ENCODE assay signal across 12 mouse cellular contexts in genomic region chr2:84037304-84037703, GRCm38 (mm10). TPM values are rescaled to one million over a fixed set of nuclear protein-coding genes. Genes with fewer than 3 reads are reported as not detected.
A peak's percentile ranks its signal among the peaks of the same experiment; 100 is the strongest.
DNase-seq lines count a peak whose midpoint lies in the region; ATAC-seq and TF ChIP-seq lines count a peak whose summit lies in the region.
"Had no signal": no experiment of that assay in that cellular context is flagged by ENCODE, and none has a peak within 500 bp of the region (broad histone marks: within the 10 kb centered on the region; RNA-seq: fewer than 3 reads in every experiment).

No protein-coding gene starts in this region.

- no peak overlapping the region for H3K27ac ChIP-seq in kidney, embryonic 14.5 days (ENCODE audit: low read depth, low read length)
- no peak overlapping the region for H3K27ac ChIP-seq in liver, postnatal 0 days (ENCODE audit: low read depth)
- H3K27ac ChIP-seq: embryonic facial prominence, embryonic 15.5 days; neural tube, embryonic 13.5 days had no signal

- ATAC-seq in kidney, embryonic 14.5 days (ENCODE audit: low FRiP score, low TSS enrichment) = peak; percentile 83
- no peak; the same call in 1 of the 2 replicates for ATAC-seq in liver, postnatal 0 days

- H3K4me2 ChIP-seq in kidney, embryonic 14.5 days (replicated peaks; ENCODE audit: low read depth, low read length) = no peak overlapping the region
- H3K4me2 ChIP-seq in liver, postnatal 0 days (ENCODE audit: low read depth, low read length) = no peak overlapping the region
- H3K4me2 ChIP-seq: embryonic facial prominence, embryonic 15.5 days; neural tube, embryonic 13.5 days had no signal

- no peaks in the 10 kb centered on the region for H3K27me3 ChIP-seq in kidney, embryonic 14.5 days (ENCODE audit: control insufficient read depth, insufficient read depth, low read length)
- no peaks in the 10 kb centered on the region for H3K27me3 ChIP-seq in liver, postnatal 0 days (ENCODE audit: insufficient read depth, low read length)
- H3K27me3 ChIP-seq: embryonic facial prominence, embryonic 15.5 days; neural tube, embryonic 13.5 days had no signal

- no peak for DNase-seq in kidney, adult 11 months
- peak; percentile 11 for DNase-seq in ES-CJ7 (ENCODE audit: low read depth, low spot score)
- DNase-seq in brain, adult 2 months (ENCODE audit: low read depth, low spot score) = peak; percentile 27
- no peak for DNase-seq in liver, postnatal 0 days
- DNase-seq in cerebellum, postnatal 14 days = no peak
- DNase-seq in left cerebral cortex, adult 9 months (ENCODE audit: low spot score in 2 of 2) = no peak
- DNase-seq in cerebellum, postnatal 10 days = no peak
- DNase-seq: adrenal gland, postnatal 10 days had no signal

- H3K9ac ChIP-seq in kidney, embryonic 14.5 days (ENCODE audit: low read depth, low read length) = no peak overlapping the region
- no peak overlapping the region for H3K9ac ChIP-seq in liver, postnatal 0 days (replicated peaks)
- H3K9ac ChIP-seq: embryonic facial prominence, embryonic 15.5 days; neural tube, embryonic 13.5 days had no signal

- no peak overlapping the region for H3K4me3 ChIP-seq in kidney, embryonic 14.5 days (ENCODE audit: low read length)
- H3K4me3 ChIP-seq in liver, postnatal 0 days (ENCODE audit: low read depth, low read length) = no peak overlapping the region
- H3K4me3 ChIP-seq: embryonic facial prominence, embryonic 15.5 days; neural tube, embryonic 13.5 days had no signal

- TF ChIP-seq EP300 in liver, postnatal 0 days (IDR thresholded peaks at IDR 0.05; ENCODE audit: low read depth) = no peak

- peak; percentile 68 for TF ChIP-seq CTCF in liver, postnatal 0 days (IDR thresholded peaks at IDR 0.05; ENCODE audit: low read depth)

- H3K9me3 ChIP-seq in kidney, embryonic 14.5 days (ENCODE audit: control insufficient read depth, low read length) = no peaks in the 10 kb centered on the region
- no peaks in the 10 kb centered on the region for H3K9me3 ChIP-seq in liver, postnatal 0 days (ENCODE audit: low read length)
- H3K9me3 ChIP-seq: embryonic facial prominence, embryonic 15.5 days; neural tube, embryonic 13.5 days had no signal

- H3K4me1 ChIP-seq in kidney, embryonic 14.5 days (ENCODE audit: control insufficient read depth, insufficient read depth, low read length) = no peaks in the 10 kb centered on the region
- H3K4me1 ChIP-seq in liver, postnatal 0 days (ENCODE audit: insufficient read depth) = no peaks in the 10 kb centered on the region
- H3K4me1 ChIP-seq: embryonic facial prominence, embryonic 15.5 days; neural tube, embryonic 13.5 days had no signal

- no peaks in the 10 kb centered on the region for H3K36me3 ChIP-seq in kidney, embryonic 14.5 days (ENCODE audit: control insufficient read depth, insufficient read depth, low read length)
- H3K36me3 ChIP-seq in liver, postnatal 0 days (replicated peaks; ENCODE audit: insufficient read depth, low read length) = no peaks in the 10 kb centered on the region
- H3K36me3 ChIP-seq: embryonic facial prominence, embryonic 15.5 days; neural tube, embryonic 13.5 days had no signal

- whole genome bisulfite sequencing in kidney, embryonic 14.5 days = 9% methylated on average over 4 of the region's 4 CpGs
- 12% methylated on average over 4 of the region's 4 CpGs for WGBS in liver, postnatal 0 days (ENCODE audit: insufficient replicate concordance)

RNA-seq across cellular contexts. Expression of gene Gm13691, which starts 47.0 kb away (rescaled TPM):
- not detected in 2 replicates for polyA plus RNA-seq in kidney, embryonic 14.5 days (2014; fragmentation: Nextera tagmentation; extraction: Ambion mirVana)
- polyA plus RNA-seq in liver, postnatal 0 days (2015; fragmentation: Nextera tagmentation; extraction: Ambion mirVana) = not detected in 2 replicates
- polyA plus RNA-seq: embryonic facial prominence, embryonic 15.5 days; limb, embryonic 11.5 days; neural tube, embryonic 13.5 days had no signal

RNA-seq across cellular contexts. Expression of gene Gm13697, which starts 52.8 kb away (rescaled TPM):
- not detected in 2 replicates for polyA plus RNA-seq in kidney, embryonic 14.5 days (2014; fragmentation: Nextera tagmentation; extraction: Ambion mirVana)
- not detected in 2 replicates for polyA plus RNA-seq in liver, postnatal 0 days (2015; fragmentation: Nextera tagmentation; extraction: Ambion mirVana)
- polyA plus RNA-seq: embryonic facial prominence, embryonic 15.5 days; limb, embryonic 11.5 days; neural tube, embryonic 13.5 days had no signal

RNA-seq across cellular contexts. Expression of gene Gm13694, which starts 58.6 kb away (rescaled TPM):
- not detected in 2 replicates for polyA plus RNA-seq in kidney, embryonic 14.5 days (2014; fragmentation: Nextera tagmentation; extraction: Ambion mirVana)
- not detected in 2 replicates for polyA plus RNA-seq in liver, postnatal 0 days (2015; fragmentation: Nextera tagmentation; extraction: Ambion mirVana)
- polyA plus RNA-seq: embryonic facial prominence, embryonic 15.5 days; limb, embryonic 11.5 days; neural tube, embryonic 13.5 days had no signal

Comparison
In these comparisons a context has a peak if more than half of its experiments do, and no peak if none do; other contexts are left out.
1. DNase-seq: peak in ES-CJ7 (single experiment) and brain, adult 2 months (single experiment); none in kidney, adult 11 months (single experiment), liver, postnatal 0 days (single experiment), cerebellum, postnatal 14 days (0 of 2), left cerebral cortex, adult 9 months (0 of 2) and cerebellum, postnatal 10 days (0 of 2).